12 mouse cellular contexts compared by ENCODE assay signal in the genomic region with DNA sequence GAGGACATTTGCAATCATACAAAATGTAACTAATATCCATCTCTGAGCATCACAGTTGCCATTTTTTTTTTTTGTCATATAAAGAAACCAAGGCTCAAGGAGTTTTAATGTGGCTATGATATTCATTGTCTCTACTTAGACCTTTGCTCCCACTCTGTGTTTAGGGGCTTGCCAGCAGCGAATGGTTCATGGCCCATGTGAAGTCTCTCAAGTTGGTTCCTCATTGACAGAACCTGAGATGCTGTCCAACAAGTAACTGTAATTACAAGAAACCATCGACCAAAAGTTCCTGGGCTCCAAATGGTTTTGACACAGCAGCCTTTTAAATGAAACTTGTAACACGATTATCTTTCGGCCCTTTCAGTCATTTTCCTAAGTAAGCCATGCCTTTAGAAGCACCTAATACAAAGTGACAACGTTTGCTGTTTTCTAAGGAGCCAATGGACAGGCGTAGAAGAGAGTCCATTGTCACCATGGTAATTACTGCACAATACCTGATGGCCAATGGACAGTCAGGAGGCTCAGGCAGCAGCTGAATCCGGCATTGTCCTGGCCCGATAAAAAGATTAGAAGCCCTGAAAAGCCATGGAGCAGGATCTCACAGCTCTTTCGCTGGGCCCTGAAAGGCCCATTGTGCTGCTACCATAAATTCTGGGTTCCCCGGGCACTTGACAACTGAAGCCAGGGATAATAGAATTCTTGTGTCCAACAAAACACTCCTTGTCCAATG. TPM values are rescaled to one million over a fixed set of nuclear protein-coding genes. Genes with fewer than 3 reads are reported as not detected.
A peak's percentile ranks its signal among the peaks of the same experiment; 100 is the strongest.
DNase-seq lines count a peak whose midpoint lies in the region; ATAC-seq and TF ChIP-seq lines count a peak whose summit lies in the region.
"Had no signal": no experiment of that assay in that cellular context is flagged by ENCODE, and none has a peak within 500 bp of the region (broad histone marks: within the 10 kb centered on the region; RNA-seq: fewer than 3 reads in every experiment).

No protein-coding gene starts in this region.

- no peaks in the 10 kb centered on the region for H3K27me3 ChIP-seq in forebrain, embryonic 14.5 days (replicated peaks; ENCODE audit: control insufficient read depth, insufficient read depth, low read length)
- peaks cover 68% of the 10 kb centered on the region for H3K27me3 ChIP-seq in midbrain, embryonic 11.5 days (ENCODE audit: control insufficient read depth, insufficient read depth, low read length)
- H3K27me3 ChIP-seq: embryonic facial prominence, embryonic 15.5 days; heart, embryonic 15.5 days had no signal

- no peaks in the 10 kb centered on the region for H3K9me3 ChIP-seq in forebrain, embryonic 14.5 days (replicated peaks; ENCODE audit: control insufficient read depth, low read length)
- no peaks in the 10 kb centered on the region for H3K9me3 ChIP-seq in midbrain, embryonic 11.5 days (ENCODE audit: control insufficient read depth, low read length)
- H3K9me3 ChIP-seq: embryonic facial prominence, embryonic 15.5 days; heart, embryonic 15.5 days had no signal

- H3K4me1 ChIP-seq in forebrain, embryonic 14.5 days (ENCODE audit: control insufficient read depth, insufficient read depth, low read length) = peaks cover 9% of the 10 kb centered on the region; the same call in 1 of the 2 replicates
- peaks cover 9% of the 10 kb centered on the region for H3K4me1 ChIP-seq in midbrain, embryonic 11.5 days (ENCODE audit: control insufficient read depth, insufficient read depth, low read length)
- H3K4me1 ChIP-seq: heart, embryonic 15.5 days had no signal

- peak overlapping the region; percentile 44; the same call in 1 of the 2 replicates for H3K27ac ChIP-seq in left cerebral cortex, adult 2 months
- no peak overlapping the region for H3K27ac ChIP-seq in forebrain, embryonic 14.5 days (ENCODE audit: low read depth, low read length)
- no peak overlapping the region for H3K27ac ChIP-seq in midbrain, embryonic 11.5 days (ENCODE audit: low read depth, low read length)
- H3K27ac ChIP-seq: embryonic facial prominence, embryonic 15.5 days; heart, embryonic 15.5 days had no signal

- WGBS in forebrain, embryonic 14.5 days = 6% methylated on average over 10 of the region's 10 CpGs
- 17% methylated on average over 10 of the region's 10 CpGs for WGBS in midbrain, embryonic 11.5 days

- no peaks in the 10 kb centered on the region for H3K36me3 ChIP-seq in forebrain, embryonic 14.5 days (ENCODE audit: control insufficient read depth, insufficient read depth, low read length)
- H3K36me3 ChIP-seq in midbrain, embryonic 11.5 days (ENCODE audit: control insufficient read depth, insufficient read depth, low read length) = no peaks in the 10 kb centered on the region
- H3K36me3 ChIP-seq: embryonic facial prominence, embryonic 15.5 days; heart, embryonic 15.5 days had no signal

- intact Hi-C loops in left cerebral cortex, adult 2 months (cut with DNase I) = no loop called here

- DNase-seq in left cerebral cortex, adult 2 months (ENCODE audit: extremely low spot score in 1 of 2, low spot score in 2 of 2) = peak in 1 of 2 experiments; percentile 12
- DNase-seq in left cerebral cortex, adult 11 months (ENCODE audit: low spot score) = no peak
- peak; percentile 53 for DNase-seq in forebrain, embryonic 14.5 days (ENCODE audit: low spot score)
- DNase-seq in midbrain, embryonic 11.5 days (ENCODE audit: low spot score, missing footprints) = peak; percentile 97
- DNase-seq in retina, postnatal 1 day = peak; percentile 89
- no peak for DNase-seq in lung, postnatal 14 days
- no peak for DNase-seq in adrenal gland, postnatal 25 days
- no peak for DNase-seq in left cerebral cortex, adult 8-10 months (ENCODE audit: low spot score in 2 of 2)
- DNase-seq: kidney, adult 9 months; liver, postnatal 0 days had no signal

- no peak for TF ChIP-seq CTCF in left cerebral cortex, adult 2 months (IDR thresholded peaks at IDR 0.05)

- H3K4me3 ChIP-seq in left cerebral cortex, adult 2 months = peak overlapping the region; percentile 23; the same call in 1 of the 2 replicates
- H3K4me3 ChIP-seq in forebrain, embryonic 14.5 days (ENCODE audit: low read depth, low read length) = no peak overlapping the region
- no peak overlapping the region for H3K4me3 ChIP-seq in midbrain, embryonic 11.5 days (ENCODE audit: low read depth, low read length)
- H3K4me3 ChIP-seq: embryonic facial prominence, embryonic 15.5 days; heart, embryonic 15.5 days had no signal

- H3K4me2 ChIP-seq in forebrain, embryonic 14.5 days (ENCODE audit: low read length) = 0 out of 2 replicates have a peak overlapping the region, but pooled peaks have one; percentile 15
- peak overlapping the region; percentile 26; the same call in 1 of the 2 replicates for H3K4me2 ChIP-seq in midbrain, embryonic 11.5 days
- H3K4me2 ChIP-seq: embryonic facial prominence, embryonic 15.5 days; heart, embryonic 15.5 days had no signal

- H3K9ac ChIP-seq in forebrain, embryonic 14.5 days (ENCODE audit: low read length) = no peak overlapping the region
- H3K9ac ChIP-seq in midbrain, embryonic 11.5 days (ENCODE audit: low read length) = no peak overlapping the region
- H3K9ac ChIP-seq: embryonic facial prominence, embryonic 15.5 days; heart, embryonic 15.5 days; liver, postnatal 0 days had no signal

- peak; percentile 71 for ATAC-seq in forebrain, embryonic 14.5 days
- peak; percentile 98 for ATAC-seq in midbrain, embryonic 11.5 days (ENCODE audit: low FRiP score)
- ATAC-seq: liver, postnatal 0 days had no signal

RNA-seq across cellular contexts. Expression of a gene that starts 59.1 kb away (rescaled TPM):
- total RNA-seq in left cerebral cortex, adult 2 months (2021) = 10 to 100 TPM; 49.9 to 54.9 TPM
- polyA plus RNA-seq in forebrain, embryonic 14.5 days (2014; fragmentation: Nextera tagmentation; extraction: Ambion mirVana) = 33.6 and 44.7 TPM in 2 replicates
- 74.9 and 80.7 TPM in 2 replicates for polyA plus RNA-seq in midbrain, embryonic 11.5 days (2014; fragmentation: Nextera tagmentation; extraction: Ambion mirVana)
- total RNA-seq in adrenal gland, postnatal 25 days (2021) = 7.8 and 8.5 TPM in 2 replicates
- total RNA-seq in left cerebral cortex, adult 8-10 months (2022) = 10 to 100 TPM; 48.8 to 61.3 (median 58.7) TPM

Comparison
In these comparisons a context has a peak if more than half of its experiments do, and no peak if none do; other contexts are left out.
1. DNase-seq: peak in forebrain, embryonic 14.5 days (single experiment), midbrain, embryonic 11.5 days (single experiment) and retina, postnatal 1 day (single experiment); none in left cerebral cortex, adult 11 months (single experiment), lung, postnatal 14 days (single experiment), adrenal gland, postnatal 25 days (single experiment) and left cerebral cortex, adult 8-10 months (0 of 2).